Mouse (Mus musculus) lung, postnatal 14 days (tissue): ENCODE measurements around the gene Zfp81.
"Not testable (repeated sequence)": the region's sequence is repeated elsewhere in the genome, so short reads cannot be mapped to it uniquely, and the experiment has no call there.

Experiments
- DNase-seq: peaks from one replicate; pipeline ENCODE4 v3.0.0; 2021

The Zfp81 gene

DNA sequence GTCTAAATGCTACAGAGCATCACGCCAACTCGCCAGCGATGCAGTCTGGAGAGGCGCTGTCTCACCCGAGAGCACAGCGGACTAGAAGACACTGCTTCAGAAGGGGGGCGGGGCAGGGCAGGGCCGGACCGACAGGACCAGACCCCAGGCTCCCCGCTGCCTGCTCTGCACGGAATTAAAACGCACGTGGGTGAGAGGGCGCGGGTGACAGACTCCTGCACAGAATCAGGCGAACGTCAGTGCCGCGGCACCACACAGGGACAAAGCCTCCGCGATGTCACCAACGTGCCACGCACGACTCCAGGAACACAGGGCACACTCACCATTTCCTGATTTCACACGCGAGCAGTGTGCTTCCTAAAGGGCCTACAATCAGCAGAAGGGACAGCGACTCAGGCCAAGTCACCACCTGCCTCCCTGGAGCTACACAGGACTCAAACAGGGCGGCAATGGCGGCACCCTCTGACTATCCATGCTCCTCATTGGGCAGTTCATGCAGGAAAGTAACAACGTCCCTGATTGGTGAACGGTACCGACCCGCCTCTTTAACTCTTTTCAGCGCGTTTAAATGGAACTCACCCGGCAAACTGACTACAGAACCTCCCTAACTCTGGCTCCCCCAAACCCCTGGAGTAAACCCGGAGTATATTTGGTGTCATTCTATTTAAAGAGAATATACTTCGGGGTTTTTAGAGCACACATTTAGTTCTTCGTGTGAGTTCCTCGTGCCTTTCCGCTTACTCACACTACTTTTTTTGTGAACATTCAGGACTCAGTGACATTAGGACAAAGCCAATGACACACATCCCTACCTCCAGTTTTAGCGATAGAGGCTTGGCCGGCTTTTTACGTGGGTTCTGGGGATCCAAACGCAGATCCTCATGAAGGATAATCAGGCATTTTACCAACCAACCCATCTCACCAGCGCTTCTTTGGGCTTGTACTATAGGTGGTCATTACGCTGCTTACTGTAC, at the start of gene Zfp81:
Gene Zfp81, minus strand, starts transcription at position 468 of the 974 bp plus-strand sequence.
- DNase-seq: peak; percentile 84

DNA sequence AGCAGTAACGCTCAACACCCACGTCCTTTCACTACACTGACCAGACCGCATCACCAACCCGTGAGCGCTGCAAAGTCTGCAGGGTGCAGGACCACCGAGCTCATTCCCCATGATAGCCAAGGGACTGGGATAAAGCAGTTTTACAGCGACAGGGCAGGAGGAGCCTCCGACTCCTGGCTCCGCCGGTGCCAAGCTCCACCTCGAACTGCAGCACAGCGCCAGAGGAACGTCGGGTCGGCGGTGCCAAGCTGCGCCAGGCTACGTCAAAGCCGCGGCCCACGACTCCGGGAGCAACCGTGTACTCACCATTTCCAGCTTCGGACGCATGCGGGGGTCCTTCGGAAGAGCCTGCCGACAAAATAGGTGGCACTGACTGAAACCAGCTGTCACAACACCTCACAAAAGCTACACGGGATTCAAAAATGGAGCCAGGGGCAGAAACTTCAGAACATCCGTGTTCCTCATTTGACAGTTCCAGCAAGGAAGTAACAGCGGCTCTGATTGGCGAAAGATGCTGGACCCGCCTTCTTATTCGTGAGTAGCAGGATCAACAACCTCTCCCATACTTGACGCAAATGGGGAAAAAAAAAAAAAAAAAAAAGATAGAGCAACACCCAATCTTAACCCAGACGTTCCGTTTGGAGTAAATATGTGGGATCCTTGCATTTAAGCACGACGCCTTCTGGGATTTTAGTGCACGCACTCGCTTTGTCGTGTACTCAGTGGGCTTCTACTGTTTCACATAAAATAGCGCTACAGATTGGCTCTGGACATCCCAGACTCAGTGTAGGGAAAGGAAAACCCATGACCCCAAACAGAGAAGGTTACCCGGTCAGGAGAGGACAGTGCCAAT, 35.7 kb upstream of the Zfp81 start, which contains the start of gene Zfp101:
Gene Zfp101, minus strand, starts transcription at position 460 of the 853 bp plus-strand sequence.
- peak; percentile 88 for DNase-seq

DNA sequence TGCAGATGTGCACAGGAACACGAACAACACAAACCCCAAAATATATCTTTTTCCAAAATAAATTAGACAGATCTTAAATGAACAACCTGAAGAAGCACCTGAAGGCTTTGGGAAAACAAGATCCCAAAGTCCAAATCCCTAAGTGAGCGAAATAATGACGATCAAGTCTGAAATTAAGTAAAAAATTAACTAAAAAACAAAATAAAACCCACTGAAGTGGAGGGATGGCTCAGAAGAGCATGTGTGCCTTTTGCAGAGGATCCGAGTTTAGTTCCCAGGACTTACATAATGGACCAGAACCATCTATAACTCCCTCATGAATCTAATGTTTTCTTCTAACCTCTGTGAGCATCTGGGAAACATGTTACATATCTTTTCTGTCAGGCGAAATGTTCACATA, 33.6 kb upstream of the Zfp81 start:
- DNase-seq: no peak

DNA sequence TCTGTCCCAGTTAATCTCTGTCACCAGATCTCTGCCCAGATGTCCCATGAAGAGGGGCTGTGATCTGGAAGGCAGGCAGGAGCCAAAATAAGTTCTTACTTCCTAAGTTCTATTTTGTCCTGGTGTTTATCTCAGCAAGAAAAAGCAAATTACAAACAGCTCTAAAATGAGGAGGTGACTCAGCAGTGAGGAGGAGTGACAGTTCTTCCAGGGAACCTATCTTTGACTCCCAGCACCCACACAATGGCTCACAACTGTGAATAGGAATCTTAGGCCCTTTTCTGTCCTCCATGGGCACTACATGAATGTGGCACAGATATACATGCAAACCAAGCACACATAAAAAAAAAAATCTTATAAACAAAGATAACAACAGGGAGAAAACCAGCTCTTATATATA, 27.0 kb upstream of the Zfp81 start:
- no peak for DNase-seq

DNA sequence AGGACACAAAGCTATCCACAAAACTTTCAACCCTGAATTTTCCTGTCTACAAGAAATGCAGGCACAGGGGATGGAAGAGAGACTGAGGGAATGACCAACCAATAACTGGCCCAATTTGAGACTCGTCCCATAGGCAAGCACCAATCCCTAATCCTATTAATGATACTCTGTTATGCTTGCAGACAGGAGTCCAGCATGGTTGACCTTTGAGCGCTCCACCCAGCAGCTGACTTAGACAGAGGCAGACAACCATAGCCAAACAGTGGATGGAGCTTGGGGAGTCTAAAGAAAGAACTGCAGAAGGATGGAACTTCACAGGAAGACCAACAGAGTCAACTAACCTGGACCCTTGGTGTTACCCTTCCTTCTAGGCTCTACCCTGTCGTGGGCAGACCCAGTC, 14.1 kb upstream of the Zfp81 start:
- DNase-seq: no peak

DNA sequence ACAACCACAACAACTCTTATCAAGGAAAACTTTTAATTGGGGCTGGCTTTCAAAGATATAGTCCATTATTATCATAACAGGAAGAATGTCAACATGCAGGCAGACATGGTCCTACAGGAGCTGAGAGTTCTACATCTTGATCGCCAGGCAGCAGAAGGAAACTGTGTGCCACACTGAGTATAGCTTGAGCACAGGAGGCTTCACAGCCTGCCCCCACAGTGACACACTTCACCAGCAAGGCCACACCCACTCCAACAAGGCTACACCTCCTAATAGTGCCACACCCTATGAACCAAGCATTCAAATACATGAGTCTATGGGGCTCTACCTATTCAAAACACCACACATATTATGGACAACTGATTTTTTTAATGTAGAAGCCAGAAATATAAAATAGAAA, 5.7 kb downstream of the Zfp81 start:
- DNase-seq: no peak

DNA sequence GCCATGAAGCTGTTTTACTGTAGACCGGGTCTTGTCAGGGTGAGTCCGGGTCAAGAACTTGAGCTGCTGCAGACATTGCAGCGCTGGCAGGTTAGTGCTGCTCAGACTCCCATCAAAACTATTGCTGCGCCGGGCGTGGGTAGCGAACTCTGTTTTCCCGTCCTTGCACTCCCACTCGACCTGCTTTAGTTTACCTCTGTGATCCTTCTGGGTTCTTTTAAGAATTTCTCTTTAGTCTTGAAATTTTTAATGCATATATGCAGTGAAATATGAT, 68.9 kb downstream of the Zfp81 start:
- not testable (repeated sequence) for DNase-seq

DNA sequence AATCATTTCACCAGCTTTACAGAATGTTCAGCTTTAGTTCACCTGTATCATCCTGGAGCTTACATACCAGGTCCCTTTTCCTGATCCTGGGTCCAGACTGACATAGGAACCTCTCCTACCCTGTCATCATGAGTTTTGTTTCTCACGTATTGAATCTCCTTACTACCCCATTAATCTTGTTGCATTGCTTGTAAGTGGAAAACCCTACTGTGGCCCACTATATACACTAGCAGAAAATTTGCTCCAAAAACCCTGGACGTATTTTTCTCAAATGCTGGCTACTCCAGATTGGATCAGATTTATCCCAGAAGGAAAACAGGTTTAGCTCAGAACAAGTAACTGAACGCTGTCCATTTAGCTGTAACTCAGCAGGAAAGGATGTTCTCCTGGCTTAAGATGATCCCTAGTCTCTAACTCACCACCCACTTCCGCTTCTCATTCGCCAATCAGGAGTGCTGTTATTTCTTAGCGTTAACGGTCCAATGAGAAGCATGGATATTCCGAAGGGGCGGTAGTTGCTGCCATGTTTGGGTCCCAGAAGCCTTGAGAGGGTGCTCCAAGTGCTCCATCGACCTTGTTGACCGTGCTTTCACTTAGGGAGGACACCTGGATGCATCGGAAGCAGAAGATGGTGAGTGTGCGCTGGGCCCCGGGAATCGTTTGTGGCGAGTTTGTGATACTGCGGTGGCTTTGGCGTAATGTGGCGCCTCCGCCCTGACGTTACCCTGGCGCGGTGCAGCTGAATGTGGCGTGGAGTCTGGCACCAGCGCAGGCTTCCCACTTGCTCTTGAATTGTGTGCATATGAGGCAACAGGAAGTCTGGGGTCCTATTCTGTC, 69.4 kb downstream of the Zfp81 start, which contains the start of gene Zfp955b:
Gene Zfp955b, plus strand, starts transcription at position 506 of the 837 bp plus-strand sequence.
- not testable (repeated sequence) for DNase-seq
